Mouse (Mus musculus): ENCODE results near the gene Orai2.
"Not testable (repeated sequence)": the region's sequence is repeated elsewhere in the genome, so short reads cannot be mapped to it uniquely, and the experiment has no call there.

Gene Orai2

GRCm38 (mm10) chr5:136170512-136171362 is at the start of gene Orai2:
Orai2 (minus strand) TSS chr5:136170713.
- DNase-seq, result peak; percentile 90

GRCm38 (mm10) chr5:136218585-136218984 is 48.1 kb upstream of the Orai2 start:
- no peak for DNase-seq

GRCm38 (mm10) chr5:136217932-136218381 is 47.4 kb upstream of the Orai2 start:
- no peak for DNase-seq

GRCm38 (mm10) chr5:136217004-136217665 is 46.6 kb upstream of the Orai2 start:
- no peak for DNase-seq

- DNase-seq, result peak; percentile 36
These were observed 45.4 kb upstream of the Orai2 start for GRCm38 (mm10) chr5:136215958-136216357.

- DNase-seq, result no peak
These were observed 44.7 kb upstream of the Orai2 start for GRCm38 (mm10) chr5:136215211-136215610.

GRCm38 (mm10) chr5:136213716-136214115 is 43.2 kb upstream of the Orai2 start:
- DNase-seq, result no peak

- no peak for DNase-seq
These were observed 42.2 kb upstream of the Orai2 start for GRCm38 (mm10) chr5:136212716-136213115.

GRCm38 (mm10) chr5:136211341-136212102 is 41.0 kb upstream of the Orai2 start:
- DNase-seq, result not testable (repeated sequence)

GRCm38 (mm10) chr5:136210549-136210948 is 40.0 kb upstream of the Orai2 start:
- no peak for DNase-seq

- DNase-seq, result peak; percentile 82
These were observed 31.3 kb upstream of the Orai2 start for GRCm38 (mm10) chr5:136201832-136202231.

GRCm38 (mm10) chr5:136199526-136199925 is 29.0 kb upstream of the Orai2 start:
- DNase-seq, result no peak

GRCm38 (mm10) chr5:136198474-136199391 is 28.2 kb upstream of the Orai2 start, which contains the start of gene Prkrip1:
Prkrip1 (minus strand) TSS chr5:136198963.
- DNase-seq, result peak; percentile 94

GRCm38 (mm10) chr5:136191870-136192269 is 21.4 kb upstream of the Orai2 start:
- no peak for DNase-seq

- peak; percentile 74 for DNase-seq
These were observed 16.2 kb upstream of the Orai2 start for GRCm38 (mm10) chr5:136186723-136187122.

- no peak for DNase-seq
These were observed 13.3 kb upstream of the Orai2 start for GRCm38 (mm10) chr5:136183766-136184165.

GRCm38 (mm10) chr5:136182830-136183229 is 12.3 kb upstream of the Orai2 start:
- DNase-seq, result no peak

GRCm38 (mm10) chr5:136182049-136182448 is 11.5 kb upstream of the Orai2 start:
- no peak for DNase-seq

- DNase-seq, result no peak
These were observed 10.7 kb upstream of the Orai2 start for GRCm38 (mm10) chr5:136181197-136181596.

- DNase-seq, result no peak
These were observed 9.1 kb upstream of the Orai2 start for GRCm38 (mm10) chr5:136179594-136179993.

- DNase-seq, result peak; percentile 91
These were observed 3.3 kb upstream of the Orai2 start for GRCm38 (mm10) chr5:136173606-136174463.
